Mouse (Mus musculus): ENCODE results near the gene Dstyk. TPM values are rescaled to one million over a fixed set of nuclear protein-coding genes. Genes with fewer than 3 reads are reported as not detected.

Dstyk gene
- polyA plus RNA-seq, 1 experiment from 2014 or later, result 11.6 TPM

DNA sequence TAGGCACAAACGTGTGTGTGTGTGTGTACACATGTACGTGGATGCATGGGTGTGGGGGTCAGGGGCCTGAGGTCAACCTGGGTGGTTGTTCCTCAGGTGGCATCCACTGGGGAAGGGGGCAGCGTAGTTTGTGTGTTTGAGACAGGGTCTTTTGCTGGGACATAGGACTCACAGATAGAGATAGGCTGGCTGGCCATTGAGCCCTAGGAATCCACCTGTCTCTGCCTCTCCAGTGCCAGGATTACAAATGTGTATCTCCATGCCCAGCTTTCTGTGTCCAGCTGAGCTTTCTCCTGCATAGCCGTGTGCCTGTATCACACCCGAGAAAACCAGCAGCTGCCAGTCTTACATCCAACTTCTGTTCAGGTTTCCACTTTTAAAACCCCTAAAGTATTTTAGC lies 92.4 kb downstream of the Dstyk start:
- no peaks in the 10 kb centered on the region for H3K9me3 ChIP-seq (replicated peaks; ENCODE audit: control insufficient read depth, low read length)
- no peak for ATAC-seq (ENCODE audit: insufficient read depth, low FRiP score)
- no peaks in the 10 kb centered on the region for H3K27me3 ChIP-seq (ENCODE audit: control insufficient read depth, insufficient read depth, low read length)
- H3K27ac ChIP-seq (ENCODE audit: low read length), result no peak overlapping the region
- no peak overlapping the region for H3K9ac ChIP-seq (ENCODE audit: low read length)
- WGBS, result 77% methylated on average over 5 of the region's 5 CpGs
- H3K4me3 ChIP-seq (replicated peaks; ENCODE audit: low read length), result no peak overlapping the region
- no peaks in the 10 kb centered on the region for H3K4me1 ChIP-seq (ENCODE audit: control insufficient read depth, insufficient read depth, low read length)
- no peak overlapping the region for H3K4me2 ChIP-seq (ENCODE audit: low read depth, low read length)
- peaks cover 5% of the 10 kb centered on the region; the same call in 1 of the 2 replicates for H3K36me3 ChIP-seq (ENCODE audit: control insufficient read depth, insufficient read depth, low read length)

DNA sequence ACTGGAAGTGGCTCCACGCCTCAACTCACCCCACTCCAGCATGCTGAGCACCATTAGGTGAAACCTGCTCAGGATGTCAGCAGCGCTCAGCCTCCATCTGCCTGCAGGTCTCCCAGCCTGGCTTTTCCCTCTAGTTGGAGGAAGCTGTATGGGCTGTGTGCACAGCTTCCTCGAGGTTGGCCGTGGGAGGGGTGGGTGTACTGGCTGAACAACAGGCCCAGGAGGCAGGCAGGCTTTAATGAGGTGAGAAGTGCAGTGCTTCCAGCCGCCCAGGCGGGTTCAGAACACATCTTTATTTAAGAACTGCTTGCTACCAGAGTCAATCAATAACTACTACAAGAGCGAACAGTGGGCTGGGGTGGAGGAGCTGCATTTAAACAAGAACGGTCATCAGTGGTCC lies 94.2 kb downstream of the Dstyk start:
- Histone ChIP-seq H3K4me3 (replicated peaks; ENCODE audit: low read length) (no peak overlapping the region), H3K27me3 (ENCODE audit: control insufficient read depth, insufficient read depth, low read length) (no peaks in the 10 kb centered on the region), H3K4me2 (ENCODE audit: low read depth, low read length) (no peak overlapping the region), H3K4me1 (ENCODE audit: control insufficient read depth, insufficient read depth, low read length) (no peaks in the 10 kb centered on the region), H3K36me3 (ENCODE audit: control insufficient read depth, insufficient read depth, low read length) (no peaks in the 10 kb centered on the region), H3K9ac (ENCODE audit: low read length) (no peak overlapping the region), H3K9me3 (replicated peaks; ENCODE audit: control insufficient read depth, low read length) (no peaks in the 10 kb centered on the region), H3K27ac (ENCODE audit: low read length) (no peak overlapping the region)
- ATAC-seq (ENCODE audit: insufficient read depth, low FRiP score), result no peak
- WGBS, result 36% methylated on average over 8 of the region's 8 CpGs

DNA sequence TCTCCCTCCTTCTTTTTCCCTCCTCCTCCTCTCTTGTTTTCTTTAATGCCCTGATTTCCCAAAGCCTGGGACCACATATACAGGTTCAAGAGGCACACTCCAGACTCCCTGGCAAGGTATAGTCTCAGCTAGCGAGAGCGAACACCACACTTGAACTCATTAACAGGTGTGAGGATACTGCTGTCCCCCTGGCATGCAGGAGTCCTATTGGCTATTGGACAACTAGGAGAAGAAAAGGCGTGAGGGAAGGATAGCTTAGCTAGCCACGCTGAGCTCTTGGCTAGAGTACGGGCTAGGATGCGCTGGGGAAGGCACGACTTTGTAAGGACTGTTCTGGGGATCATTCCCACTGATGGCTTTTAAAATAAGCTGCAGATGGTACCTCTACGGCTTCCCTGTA lies 94.8 kb downstream of the Dstyk start:
- Histone ChIP-seq H3K4me3 (replicated peaks; ENCODE audit: low read length) (no peak overlapping the region), H3K27ac (ENCODE audit: low read length) (no peak overlapping the region), H3K9ac (ENCODE audit: low read length) (no peak overlapping the region), H3K4me2 (ENCODE audit: low read depth, low read length) (no peak overlapping the region), H3K4me1 (ENCODE audit: control insufficient read depth, insufficient read depth, low read length) (no peaks in the 10 kb centered on the region), H3K36me3 (ENCODE audit: control insufficient read depth, insufficient read depth, low read length) (no peaks in the 10 kb centered on the region), H3K9me3 (replicated peaks; ENCODE audit: control insufficient read depth, low read length) (no peaks in the 10 kb centered on the region), H3K27me3 (ENCODE audit: control insufficient read depth, insufficient read depth, low read length) (no peaks in the 10 kb centered on the region)
- ATAC-seq (ENCODE audit: insufficient read depth, low FRiP score), result no peak
- 78% methylated on average over 8 of the region's 8 CpGs for WGBS

DNA sequence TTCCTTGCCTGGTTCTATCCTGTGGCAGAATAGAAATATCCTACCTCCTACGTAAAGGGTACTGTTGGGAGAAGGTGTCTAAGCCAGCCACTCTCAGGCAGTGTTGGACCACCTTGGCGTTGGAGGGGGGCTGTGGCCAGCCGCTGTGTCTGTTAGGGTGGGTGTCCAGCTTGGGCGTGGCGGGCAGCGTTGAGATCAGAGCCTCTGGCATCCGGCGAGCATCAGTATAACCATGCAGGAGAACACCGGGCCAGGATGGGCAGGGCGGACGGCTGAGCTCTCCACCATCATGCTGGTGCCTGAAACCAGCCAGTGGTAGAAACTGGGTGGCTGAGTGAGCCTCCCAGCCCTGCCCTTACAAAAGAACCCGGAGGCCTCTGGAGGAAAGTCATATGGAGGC lies 98.0 kb downstream of the Dstyk start:
- Histone ChIP-seq H3K36me3 (ENCODE audit: control insufficient read depth, insufficient read depth, low read length) (no peaks in the 10 kb centered on the region), H3K4me2 (ENCODE audit: low read depth, low read length) (no peak overlapping the region), H3K4me3 (replicated peaks; ENCODE audit: low read length) (no peak overlapping the region), H3K9ac (ENCODE audit: low read length) (no peak overlapping the region), H3K27ac (ENCODE audit: low read length) (no peak overlapping the region), H3K9me3 (replicated peaks; ENCODE audit: control insufficient read depth, low read length) (no peaks in the 10 kb centered on the region), H3K4me1 (ENCODE audit: control insufficient read depth, insufficient read depth, low read length) (no peaks in the 10 kb centered on the region), H3K27me3 (ENCODE audit: control insufficient read depth, insufficient read depth, low read length) (no peaks in the 10 kb centered on the region)
- WGBS, result 91% methylated on average over 12 of the region's 12 CpGs
- no peak for ATAC-seq (ENCODE audit: insufficient read depth, low FRiP score)

Other genes starting within 250 kb of the Dstyk start
- 0.49 and 0.61 TPM in 2 replicates for gene Lemd1, start 226.1 kb upstream of the Dstyk start, polyA plus RNA-seq (2015; fragmentation: Nextera tagmentation; extraction: Ambion mirVana)
- gene AC124108.1, start 226.1 kb upstream of the Dstyk start, polyA plus RNA-seq (2015; fragmentation: Nextera tagmentation; extraction: Ambion mirVana), result 0.14 and 0.35 TPM in 2 replicates
- not detected in 2 replicates for gene Gm10188, start 187.8 kb upstream of the Dstyk start, polyA plus RNA-seq (2015; fragmentation: Nextera tagmentation; extraction: Ambion mirVana)
- gene Klhdc8a, start 118.9 kb upstream of the Dstyk start, polyA plus RNA-seq (2015; fragmentation: Nextera tagmentation; extraction: Ambion mirVana), result 0.09 and 0.18 TPM in 2 replicates
- 6.8 and 6.9 TPM in 2 replicates for gene Nuak2, start 101.4 kb upstream of the Dstyk start, polyA plus RNA-seq (2015; fragmentation: Nextera tagmentation; extraction: Ambion mirVana)
- gene Tmcc2, start 26.3 kb upstream of the Dstyk start, polyA plus RNA-seq (2015; fragmentation: Nextera tagmentation; extraction: Ambion mirVana), result 25.5 and 28.3 TPM in 2 replicates
- gene Rbbp5, start 59.8 kb downstream of the Dstyk start, polyA plus RNA-seq (2015; fragmentation: Nextera tagmentation; extraction: Ambion mirVana), result 38.4 and 39.6 TPM in 2 replicates
- gene Tmem81, start 88.7 kb downstream of the Dstyk start, polyA plus RNA-seq (2015; fragmentation: Nextera tagmentation; extraction: Ambion mirVana), result 1.9 and 2.2 TPM in 2 replicates
- gene Cntn2, start 125.7 kb downstream of the Dstyk start, polyA plus RNA-seq (2015; fragmentation: Nextera tagmentation; extraction: Ambion mirVana), result 0.06 and 0.18 TPM in 2 replicates

Measured in stomach, embryonic 16.5 days (tissue).